8 mouse cellular contexts compared by ENCODE assay signal in the genomic region with DNA sequence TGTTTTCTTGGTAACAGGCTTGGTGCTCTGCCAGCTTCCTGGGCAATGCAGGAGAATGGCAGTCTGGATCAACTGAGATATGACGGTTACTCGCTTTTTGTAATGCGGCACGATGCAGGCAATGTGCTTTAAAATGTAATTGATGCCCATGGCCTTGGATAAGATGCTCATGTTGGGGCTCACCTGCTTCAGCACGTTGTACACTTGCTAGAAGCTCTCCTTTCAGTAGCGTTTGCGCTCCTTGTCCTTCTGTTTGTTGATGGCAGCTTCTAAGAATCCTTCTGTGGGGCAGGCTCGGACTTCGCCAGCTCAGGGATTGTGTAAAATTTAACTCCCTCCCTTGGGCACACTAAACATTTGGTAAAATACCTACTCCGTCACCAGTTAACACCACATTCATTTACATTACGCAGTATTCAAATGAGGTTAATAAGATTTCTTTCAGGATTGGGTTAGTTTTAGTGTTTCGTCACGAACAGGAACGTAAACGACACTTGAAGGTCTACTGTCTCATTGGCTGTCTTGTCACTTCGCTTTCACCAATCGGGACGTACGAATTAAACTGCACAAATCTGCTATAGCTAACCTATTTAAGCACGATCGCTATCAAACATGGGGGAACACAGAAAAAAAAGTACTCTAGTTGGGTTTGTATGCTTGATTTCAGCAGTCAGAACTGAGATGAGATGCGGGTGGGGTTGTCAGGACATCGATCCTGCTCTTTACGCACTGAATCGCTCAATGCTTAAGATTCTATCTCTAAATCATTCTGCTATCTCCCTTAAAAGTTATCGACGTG. TPM values are rescaled to one million over a fixed set of nuclear protein-coding genes. Genes with fewer than 3 reads are reported as not detected.
DNase-seq lines count a peak whose midpoint lies in the region; ATAC-seq lines count a peak whose summit lies in the region.

A gene (minus strand): TSS at position 392 of the 799 bp plus-strand sequence.

- ATAC-seq in embryonic facial prominence, embryonic 14.5 days (ENCODE audit: low read depth) = peak; percentile 85
- ATAC-seq in midbrain, embryonic 12.5 days (ENCODE audit: low FRiP score, low read depth) = peak; percentile 85

- no peaks in the 10 kb centered on the region for H3K9me3 ChIP-seq in embryonic facial prominence, embryonic 14.5 days (ENCODE audit: control insufficient read depth, low read length)
- H3K9me3 ChIP-seq in limb, embryonic 10.5 days (replicated peaks) = no peaks in the 10 kb centered on the region
- H3K9me3 ChIP-seq in midbrain, embryonic 12.5 days = no peaks in the 10 kb centered on the region

- no peaks in the 10 kb centered on the region for H3K27me3 ChIP-seq in embryonic facial prominence, embryonic 14.5 days (replicated peaks; ENCODE audit: control insufficient read depth, insufficient read depth, low read length)
- no peaks in the 10 kb centered on the region for H3K27me3 ChIP-seq in limb, embryonic 10.5 days (ENCODE audit: low read depth, poor library complexity, severe bottlenecking)
- peaks cover 6% of the 10 kb centered on the region; the same call in 1 of the 2 replicates for H3K27me3 ChIP-seq in midbrain, embryonic 12.5 days

- H3K9ac ChIP-seq in embryonic facial prominence, embryonic 14.5 days (ENCODE audit: low read depth, low read length) = peak within 1 kb of the TSS; percentile 92
- peak within 1 kb of the TSS; percentile 93 for H3K9ac ChIP-seq in midbrain, embryonic 12.5 days (replicated peaks)

- no peaks in the 10 kb centered on the region for H3K36me3 ChIP-seq in embryonic facial prominence, embryonic 14.5 days (ENCODE audit: control insufficient read depth, insufficient read depth, low read length)
- H3K36me3 ChIP-seq in limb, embryonic 10.5 days = no peaks in the 10 kb centered on the region
- no peaks in the 10 kb centered on the region for H3K36me3 ChIP-seq in midbrain, embryonic 12.5 days

- peak within 1 kb of the TSS; percentile 94 for H3K4me2 ChIP-seq in embryonic facial prominence, embryonic 14.5 days (ENCODE audit: low read depth, low read length)
- peak within 1 kb of the TSS; percentile 93 for H3K4me2 ChIP-seq in midbrain, embryonic 12.5 days (replicated peaks)

- under 1% methylated on average over 27 of the region's 27 CpGs for WGBS in embryonic facial prominence, embryonic 14.5 days
- WGBS in limb, embryonic 10.5 days = 1% methylated on average over 27 of the region's 27 CpGs
- whole genome bisulfite sequencing in midbrain, embryonic 12.5 days = under 1% methylated on average over 27 of the region's 27 CpGs

- H3K27ac ChIP-seq in embryonic facial prominence, embryonic 14.5 days (replicated peaks; ENCODE audit: low read depth, low read length) = peak within 1 kb of the TSS; percentile 96
- peak within 1 kb of the TSS; percentile 91 for H3K27ac ChIP-seq in limb, embryonic 10.5 days
- peak within 1 kb of the TSS; percentile 97 for H3K27ac ChIP-seq in midbrain, embryonic 12.5 days (replicated peaks)

- peak within 1 kb of the TSS; percentile 69 for H3K4me3 ChIP-seq in embryonic facial prominence, embryonic 14.5 days (ENCODE audit: low read depth, low read length)
- H3K4me3 ChIP-seq in limb, embryonic 10.5 days = peak within 1 kb of the TSS; percentile 57
- peak within 1 kb of the TSS; percentile 65 for H3K4me3 ChIP-seq in midbrain, embryonic 12.5 days

- H3K4me1 ChIP-seq in embryonic facial prominence, embryonic 14.5 days (ENCODE audit: control insufficient read depth, insufficient read depth, low read length) = peaks cover 3% of the 10 kb centered on the region; the same call in 1 of the 2 replicates
- H3K4me1 ChIP-seq in limb, embryonic 10.5 days = peaks cover 18% of the 10 kb centered on the region
- H3K4me1 ChIP-seq in midbrain, embryonic 12.5 days = peaks cover 15% of the 10 kb centered on the region

- peak; percentile 100 for DNase-seq in 416B (ENCODE audit: low read depth)
- peak; percentile 9 to 27 for DNase-seq in adrenal gland, postnatal 4 days (ENCODE audit: low spot score in 2 of 2)
- DNase-seq in embryonic facial prominence, embryonic 14.5 days (ENCODE audit: low spot score) = peak; percentile 99
- DNase-seq in heart, adult 18-20 months = peak; percentile 79 to 87
- DNase-seq in kidney, adult 18-20 months = peak; percentile 76
- DNase-seq in limb, embryonic 10.5 days (ENCODE audit: low spot score) = peak; percentile 68
- DNase-seq in skeletal muscle tissue, adult 2 months (ENCODE audit: low read depth, low spot score) = peak; percentile 87

RNA-seq across cellular contexts. Expression of the gene that starts here (rescaled TPM):
- 10 to 100 TPM; 40.6 to 48.5 TPM for total RNA-seq in adrenal gland, postnatal 4 days (2021)
- polyA plus RNA-seq in embryonic facial prominence, embryonic 14.5 days (2014; fragmentation: Nextera tagmentation; extraction: Ambion mirVana) = 1.5 and 2.2 TPM in 2 replicates
- total RNA-seq in heart, adult 18-20 months (2021) = 10 to 100 TPM in 1 of 2 experiments, 1 to 10 TPM in 1; 8.6 to 10.2 TPM
- 2.3 and 4.2 TPM in 2 replicates for polyA plus RNA-seq in limb, embryonic 10.5 days (2016; fragmentation: Nextera tagmentation; extraction: Ambion mirVana)
- polyA plus RNA-seq in midbrain, embryonic 12.5 days (2016; fragmentation: Nextera tagmentation; extraction: Ambion mirVana) = 2.5 and 2.9 TPM in 2 replicates

Comparison
In these comparisons a context has a peak if more than half of its experiments do, and no peak if none do; other contexts are left out.
1. Peak in every context shown above with its lines: DNase-seq, ATAC-seq, H3K4me3 ChIP-seq and H3K27ac ChIP-seq.
2. DNase-seq: peak in every context shown above with its lines; median percentile 100 in 416B; 99 in embryonic facial prominence, embryonic 14.5 days; 87 in skeletal muscle tissue, adult 2 months; 83 in heart, adult 18-20 months; 76 in kidney, adult 18-20 months; 68 in limb, embryonic 10.5 days; 18 in adrenal gland, postnatal 4 days.